Mouse (Mus musculus): ENCODE results near the gene Cd3eap.
A peak's percentile ranks its signal among the peaks of the same experiment; 100 is the strongest.

The Cd3eap gene

DNA sequence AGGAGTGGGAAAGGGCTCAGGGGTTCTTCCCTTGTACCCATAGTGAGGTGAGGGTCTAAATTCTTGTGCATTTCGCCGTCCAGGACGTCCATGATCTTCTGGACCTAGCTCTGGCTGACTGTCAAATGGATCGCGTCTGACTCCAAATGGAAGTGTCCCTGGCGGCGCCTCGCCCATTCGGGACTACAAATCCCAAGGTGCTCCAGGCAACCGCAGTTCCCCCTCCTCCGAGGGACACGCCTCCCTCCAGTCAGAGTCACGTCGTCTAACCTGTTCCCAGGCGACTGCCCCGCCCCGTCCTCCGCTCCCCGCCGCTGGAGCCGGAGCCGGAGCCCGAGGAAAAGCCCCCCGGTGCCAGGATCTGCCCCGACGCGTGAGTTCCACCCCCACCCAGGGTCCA lies 1.7 kb upstream of the Cd3eap start:
- peak; percentile 94 for DNase-seq

DNA sequence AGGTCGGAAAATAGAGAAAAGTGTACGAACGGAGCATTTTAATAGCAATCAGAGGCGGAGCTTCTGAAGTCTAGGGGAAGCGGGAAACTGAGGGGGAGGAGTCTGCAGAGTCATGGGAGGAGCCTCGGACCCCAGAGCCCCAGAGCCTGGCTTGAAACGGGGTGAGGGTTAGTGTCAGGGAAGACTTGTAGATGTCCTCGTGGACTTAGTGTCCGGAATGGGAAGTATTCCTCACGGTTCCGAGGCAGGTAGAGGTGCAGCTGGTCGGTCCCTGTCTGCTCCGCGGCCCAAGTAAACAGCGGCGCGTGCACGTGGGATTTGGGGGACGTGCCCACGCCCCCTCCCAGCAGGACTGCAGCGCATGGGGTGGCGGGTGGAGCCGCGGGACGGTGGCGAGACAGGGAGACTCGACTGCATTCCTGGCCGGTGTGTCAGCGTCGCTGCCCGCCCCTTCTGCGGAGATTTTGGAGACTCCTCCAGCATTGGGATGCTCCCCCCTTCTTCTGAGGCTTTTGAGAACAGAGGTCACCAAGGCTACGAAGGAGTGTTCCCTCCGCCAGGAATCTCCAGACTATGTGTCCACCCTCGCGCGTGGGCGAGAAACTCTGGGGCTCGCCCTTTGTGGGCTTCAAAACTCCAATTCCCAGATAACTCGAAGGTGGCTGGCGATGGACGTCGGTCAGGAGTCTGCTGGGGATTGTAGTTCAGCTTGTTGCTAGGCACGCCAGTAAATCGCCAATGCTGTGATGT lies 784 bp upstream of the Cd3eap start:
- DNase-seq = peak; percentile 81

- no peak for DNase-seq
Observed at GRCm38 (mm10) chr7:19358634-19359033, 649 bp downstream of the Cd3eap start.

- no peak for DNase-seq
Observed at GRCm38 (mm10) chr7:19357381-19358375, 1.6 kb downstream of the Cd3eap start.

DNA sequence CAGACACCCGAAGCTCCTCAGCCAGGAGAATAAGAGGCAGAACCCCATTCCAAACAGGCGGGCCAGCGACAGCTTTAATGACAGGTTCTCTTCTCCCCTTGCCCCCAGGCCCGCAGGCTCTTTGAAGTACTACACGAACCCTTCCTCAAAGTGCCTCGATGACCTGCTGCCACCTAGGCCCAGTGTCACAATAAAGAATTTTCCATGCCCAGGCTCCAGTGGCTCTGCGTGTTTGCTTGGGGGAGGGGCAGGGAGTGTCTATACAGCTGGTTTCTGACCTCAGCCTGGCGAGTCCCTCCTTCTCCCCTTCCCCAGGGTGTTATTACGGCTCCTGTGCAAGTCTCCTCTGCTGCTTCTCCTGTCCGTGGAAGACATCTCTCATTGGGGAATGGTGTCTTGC lies 3.0 kb downstream of the Cd3eap start:
- no peak for DNase-seq

DNA sequence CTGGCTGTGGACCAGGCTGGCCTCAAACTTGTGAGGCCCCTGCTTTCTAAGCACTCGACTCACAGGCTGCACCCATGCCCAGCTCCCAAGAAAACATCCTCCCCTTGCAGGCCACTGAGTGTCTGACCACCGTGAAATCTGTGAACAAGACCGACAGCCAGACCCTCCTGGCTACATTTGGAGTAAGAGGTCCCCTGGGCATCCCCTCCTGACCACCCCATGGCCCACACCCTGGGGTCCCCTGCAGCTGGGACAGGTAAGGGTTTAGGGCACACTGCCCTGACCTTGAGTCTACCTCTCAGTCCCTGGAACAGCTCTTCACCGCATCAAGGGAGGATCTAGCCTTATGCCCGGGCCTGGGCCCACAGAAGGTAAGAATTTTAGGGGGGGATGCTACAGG lies 4.3 kb downstream of the Cd3eap start:
- DNase-seq = no peak

- DNase-seq = no peak
Observed at GRCm38 (mm10) chr7:19350221-19350620, 9.1 kb downstream of the Cd3eap start.

GRCm38 (mm10) chr7:19349188-19349915 lies 9.9 kb downstream of the Cd3eap start:
- DNase-seq = no peak

DNA sequence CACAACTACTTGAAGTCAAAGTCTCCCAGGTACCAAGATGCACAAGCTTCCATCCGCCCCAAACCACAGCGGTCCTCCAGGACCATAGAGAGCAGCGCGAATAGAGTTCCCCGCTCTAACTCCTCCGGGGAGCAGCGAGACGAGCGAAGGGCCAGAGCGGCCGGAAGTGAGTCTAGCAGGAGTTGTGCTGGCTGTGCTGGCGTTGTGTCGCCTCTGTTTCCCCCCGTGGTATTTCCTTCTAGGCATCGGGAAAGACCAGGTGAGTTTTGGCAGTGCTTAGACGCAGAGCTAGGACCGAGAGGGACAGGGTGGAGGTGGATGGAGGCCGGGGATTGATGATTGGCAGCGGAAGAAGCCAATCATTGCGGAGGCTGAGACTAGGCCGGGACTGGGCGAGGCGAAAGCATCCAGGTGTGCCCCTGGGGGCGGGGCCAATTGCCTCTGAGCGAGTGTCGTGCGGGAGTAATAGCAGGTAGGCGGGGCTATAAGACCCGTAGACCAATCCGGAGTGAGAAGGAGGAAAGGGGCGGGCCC lies 14.3 kb downstream of the Cd3eap start:
- peak; percentile 99 for DNase-seq

- DNase-seq = no peak
Observed at GRCm38 (mm10) chr7:19344237-19344847, 14.9 kb downstream of the Cd3eap start, which contains the start of gene Ercc1. Gene Ercc1, plus strand, starts transcription at chr7:19344778.

- peak; percentile 81 for DNase-seq
Observed at GRCm38 (mm10) chr7:19343210-19343808, 16.0 kb downstream of the Cd3eap start.

GRCm38 (mm10) chr7:19342481-19343027 lies 16.7 kb downstream of the Cd3eap start:
- peak; percentile 79 for DNase-seq

- no peak for DNase-seq
Observed at GRCm38 (mm10) chr7:19341761-19342409, 17.4 kb downstream of the Cd3eap start.

- DNase-seq = no peak
Observed at GRCm38 (mm10) chr7:19341250-19341649, 18.0 kb downstream of the Cd3eap start.

DNA sequence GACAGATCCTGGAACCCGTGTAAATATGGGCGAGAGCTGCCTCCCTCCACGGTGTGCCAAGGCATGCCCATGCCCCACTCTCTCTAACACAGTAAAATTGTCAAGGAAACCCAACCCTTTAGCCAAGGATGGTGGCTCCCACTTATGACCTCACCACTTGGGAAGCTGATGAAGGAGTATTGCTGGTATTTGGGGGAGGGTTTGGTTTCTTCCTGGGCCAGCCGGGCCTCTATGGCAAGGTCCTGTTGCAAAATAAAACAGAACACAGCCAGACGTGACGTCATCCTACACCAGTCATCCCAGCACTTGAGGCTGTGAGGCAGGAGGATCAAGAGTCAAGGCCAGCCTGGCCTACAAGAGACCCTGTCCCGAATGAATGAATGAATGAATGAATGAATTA lies 20.7 kb downstream of the Cd3eap start:
- no peak for DNase-seq

DNA sequence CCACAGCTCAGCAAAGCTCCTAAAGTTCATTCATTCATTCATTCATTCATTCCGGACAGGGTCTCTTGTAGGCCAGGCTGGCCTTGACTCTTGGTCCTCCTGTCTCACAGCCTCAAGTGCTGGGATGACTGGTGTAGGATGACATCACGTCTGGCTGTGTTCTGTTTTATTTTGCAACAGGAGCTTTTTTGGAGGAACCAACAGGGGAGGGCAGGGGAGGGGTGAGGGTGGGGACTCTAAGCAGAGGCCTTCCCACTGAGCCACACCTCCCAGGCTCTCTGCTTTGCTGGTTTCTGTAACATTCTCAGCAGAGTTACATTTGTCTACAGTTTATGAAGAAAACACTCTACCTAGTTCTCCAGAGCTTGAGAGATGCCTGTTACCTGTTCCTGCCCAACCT lies 21.2 kb downstream of the Cd3eap start:
- no peak for DNase-seq

DNA sequence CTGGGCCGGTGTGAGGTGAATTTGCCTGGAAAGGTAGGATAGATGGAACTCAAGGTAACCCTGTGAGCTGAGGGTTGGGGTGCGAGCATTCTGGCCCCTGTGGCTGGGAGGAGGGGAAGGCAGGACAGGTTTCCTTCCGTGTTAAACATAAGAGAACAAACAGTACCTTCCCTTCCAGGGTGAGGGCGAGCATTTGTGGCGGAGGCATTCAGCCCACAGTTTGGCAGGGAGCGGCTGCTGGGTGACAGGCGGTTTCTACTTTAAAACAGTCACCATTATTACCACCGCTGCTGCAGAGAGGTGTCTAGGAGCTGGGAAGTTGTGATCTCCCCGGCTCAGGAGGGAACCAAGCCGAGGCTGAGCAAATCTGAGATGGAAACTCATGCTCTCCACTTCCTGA lies 22.2 kb downstream of the Cd3eap start:
- DNase-seq = no peak

GRCm38 (mm10) chr7:19335583-19335982 lies 23.7 kb downstream of the Cd3eap start:
- peak; percentile 50 for DNase-seq

GRCm38 (mm10) chr7:19332709-19333352 lies 26.5 kb downstream of the Cd3eap start:
- peak; percentile 72 for DNase-seq

- DNase-seq = no peak
Observed at GRCm38 (mm10) chr7:19331910-19332309, 27.4 kb downstream of the Cd3eap start.

Measured in liver (tissue).